Mouse (Mus musculus): ENCODE results near the gene Enah. TPM values are rescaled to one million over a fixed set of nuclear protein-coding genes. Genes with fewer than 3 reads are reported as not detected.

The Enah gene
- polyA plus RNA-seq, 1 experiment from 2014 or later = 30.6 TPM

DNA sequence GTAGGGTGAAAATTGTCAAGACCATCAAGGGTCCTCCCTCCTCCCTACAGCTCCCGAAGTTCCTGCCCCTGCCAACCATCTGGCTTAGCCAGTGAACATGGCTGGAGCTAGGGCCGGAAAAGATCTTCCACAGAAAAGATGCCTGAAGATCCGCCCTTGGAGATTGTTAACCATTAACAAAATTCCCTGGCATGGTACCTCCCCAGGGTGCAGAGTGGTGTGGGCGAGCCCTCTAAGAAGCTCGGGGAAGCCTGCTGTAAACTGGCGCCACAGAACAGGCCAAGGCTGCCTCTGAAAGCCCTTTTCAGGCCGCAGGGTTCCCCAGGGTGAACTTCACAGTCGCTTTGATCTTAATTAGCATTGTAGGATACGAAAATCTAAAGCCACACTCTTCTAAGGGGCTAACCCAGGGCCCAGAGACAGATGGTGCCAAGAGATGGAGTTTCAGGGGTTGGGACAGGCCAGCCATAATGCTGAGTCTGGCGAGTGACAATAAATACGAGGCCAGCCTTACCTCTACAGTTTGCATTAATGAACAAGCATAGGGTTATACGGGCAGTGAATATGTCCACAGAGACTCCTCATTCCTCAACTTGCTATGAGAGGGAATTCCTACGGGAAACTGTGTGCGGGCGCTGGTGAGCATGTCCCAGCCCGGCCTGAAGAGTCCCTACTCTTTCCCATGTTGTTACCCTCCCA is 157.0 kb downstream of the Enah start:
- 61% methylated on average over 16 of the region's 16 CpGs for WGBS
- Histone ChIP-seq H3K9me3 (no peaks in the 10 kb centered on the region), H3K4me1 (peaks cover 22% of the 10 kb centered on the region), H3K27me3 (replicated peaks; ENCODE audit: low read depth, poor library complexity, severe bottlenecking) (no peaks in the 10 kb centered on the region), H3K27ac (replicated peaks) (no peak overlapping the region), H3K36me3 (replicated peaks) (no peaks in the 10 kb centered on the region), H3K4me3 (no peak overlapping the region)
- DNase-seq (ENCODE audit: low spot score) = no peak

DNA sequence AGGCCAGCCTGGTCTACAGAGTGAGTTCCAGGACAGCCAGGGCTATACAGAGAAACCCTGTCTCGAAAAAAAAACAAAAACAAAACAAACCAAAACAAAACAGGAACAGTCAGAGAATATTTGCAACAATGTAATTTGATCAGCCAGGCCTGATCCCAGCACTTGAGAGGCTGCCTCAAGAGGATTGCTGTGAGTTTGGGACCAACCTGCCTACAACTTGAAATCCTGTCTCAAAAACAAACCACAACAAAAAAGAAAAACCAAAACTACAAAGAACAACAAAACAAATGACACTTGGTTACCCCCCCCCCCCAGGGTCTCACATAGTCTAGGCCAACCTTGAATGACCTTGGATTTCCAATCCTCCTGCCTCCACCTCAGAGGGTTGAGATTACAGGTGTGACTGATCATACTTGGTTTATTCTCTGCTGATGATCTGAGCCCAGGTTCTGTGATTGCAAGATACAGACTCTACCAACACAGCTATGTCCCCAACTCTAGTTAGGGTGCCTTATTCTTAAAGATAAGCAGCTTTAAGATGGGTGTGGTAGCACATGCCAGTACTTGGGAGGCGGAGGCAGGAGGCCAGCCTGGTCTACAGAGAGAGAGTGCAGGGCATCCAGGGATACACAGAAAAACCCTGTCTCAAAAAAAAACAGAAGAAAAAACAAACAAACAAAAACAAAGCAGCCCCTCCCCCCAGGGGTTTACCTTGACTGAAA is 158.4 kb downstream of the Enah start:
- Histone ChIP-seq H3K36me3 (replicated peaks) (no peaks in the 10 kb centered on the region), H3K27me3 (replicated peaks; ENCODE audit: low read depth, poor library complexity, severe bottlenecking) (no peaks in the 10 kb centered on the region), H3K27ac (replicated peaks) (no peak overlapping the region), H3K9me3 (no peaks in the 10 kb centered on the region), H3K4me1 (peaks cover 22% of the 10 kb centered on the region), H3K4me3 (no peak overlapping the region)
- 79% methylated on average over 2 of the region's 2 CpGs for WGBS
- DNase-seq (ENCODE audit: low spot score) = no peak

DNA sequence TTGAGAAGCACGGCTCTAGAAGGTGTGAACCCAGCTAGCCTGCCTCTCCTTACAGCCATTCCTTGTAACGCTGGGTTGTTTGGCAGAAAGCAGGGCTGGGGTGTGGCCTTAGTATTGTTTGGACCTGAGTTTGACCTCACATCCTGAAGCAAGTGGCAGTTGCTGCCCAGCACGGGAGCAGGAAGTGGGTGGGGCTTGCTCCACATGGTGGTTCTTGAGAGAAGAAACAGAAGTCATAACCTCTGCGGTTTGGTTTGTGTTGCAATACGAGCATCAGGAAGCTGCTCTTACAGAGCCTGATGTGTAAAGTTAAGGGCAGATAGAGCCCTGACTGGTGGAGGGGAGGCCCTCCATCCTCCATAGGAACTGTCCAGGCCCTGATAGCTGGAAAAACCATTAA is 159.1 kb downstream of the Enah start:
- WGBS = 26% methylated on average over 5 of the region's 5 CpGs

DNA sequence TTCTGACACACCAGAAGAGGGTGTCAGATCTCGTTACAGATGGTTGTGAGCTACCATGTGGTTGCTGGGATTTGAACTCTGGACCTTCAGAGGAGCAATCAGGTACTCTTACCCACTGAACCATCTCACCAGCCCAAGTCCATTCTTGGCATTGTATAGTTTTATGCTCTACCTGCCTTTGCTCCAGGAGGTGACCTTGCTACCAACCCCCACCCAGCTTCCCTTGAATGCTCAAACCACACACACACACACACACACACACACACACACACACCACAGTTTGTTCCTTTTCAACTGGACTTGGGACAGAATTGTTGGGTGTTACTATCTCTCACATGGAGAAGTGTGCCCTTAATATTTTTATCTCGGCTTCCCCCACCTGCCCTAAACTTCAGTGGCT is 163.5 kb downstream of the Enah start:
- no peaks in the 10 kb centered on the region for H3K36me3 ChIP-seq (replicated peaks)
- 84% methylated on average over 2 of the region's 2 CpGs for WGBS
- no peak overlapping the region for H3K4me3 ChIP-seq
- H3K27me3 ChIP-seq (replicated peaks; ENCODE audit: low read depth, poor library complexity, severe bottlenecking) = peaks cover 9% of the 10 kb centered on the region
- H3K9me3 ChIP-seq = no peaks in the 10 kb centered on the region
- DNase-seq (ENCODE audit: low spot score) = no peak
- H3K4me1 ChIP-seq = peaks cover 21% of the 10 kb centered on the region
- no peak overlapping the region for H3K27ac ChIP-seq (replicated peaks)

More for the DNA sequence above, 159.1 kb downstream of the Enah start:
- no peaks in the 10 kb centered on the region for H3K36me3 ChIP-seq (replicated peaks)
- no peak overlapping the region for H3K4me3 ChIP-seq
- DNase-seq (ENCODE audit: low spot score) = peak; percentile 72
- no peaks in the 10 kb centered on the region for H3K27me3 ChIP-seq (replicated peaks; ENCODE audit: low read depth, poor library complexity, severe bottlenecking)
- peak overlapping the region; percentile 66 for H3K27ac ChIP-seq (replicated peaks)
- H3K4me1 ChIP-seq = peaks cover 22% of the 10 kb centered on the region
- no peaks in the 10 kb centered on the region for H3K9me3 ChIP-seq

DNA sequence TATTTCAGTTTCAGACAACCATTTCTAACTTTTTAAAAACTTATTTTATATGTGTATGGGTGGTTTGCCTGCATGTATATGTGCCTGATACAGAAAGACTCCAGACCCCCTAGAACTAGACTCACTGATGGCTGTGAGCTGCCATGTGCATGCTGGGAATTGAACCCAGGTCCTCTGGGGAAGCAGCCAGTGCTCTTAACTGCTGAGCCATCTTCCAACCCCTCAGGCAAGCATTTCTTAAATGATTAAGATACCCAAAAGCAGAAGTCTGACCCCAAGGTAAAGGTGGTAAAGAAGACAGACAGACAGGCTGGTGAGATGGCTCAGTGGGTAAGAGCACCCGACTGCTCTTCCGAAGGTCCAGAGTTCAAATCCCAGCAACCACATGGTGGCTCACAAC is 165.0 kb downstream of the Enah start:
- DNase-seq (ENCODE audit: low spot score) = no peak
- no peak overlapping the region for H3K27ac ChIP-seq (replicated peaks)
- peaks cover 15% of the 10 kb centered on the region for H3K4me1 ChIP-seq
- H3K27me3 ChIP-seq (replicated peaks; ENCODE audit: low read depth, poor library complexity, severe bottlenecking) = peaks cover 9% of the 10 kb centered on the region
- H3K4me3 ChIP-seq = no peak overlapping the region
- no peaks in the 10 kb centered on the region for H3K9me3 ChIP-seq
- no peaks in the 10 kb centered on the region for H3K36me3 ChIP-seq (replicated peaks)
- 96% methylated on average over 2 of the region's 2 CpGs for WGBS

DNA sequence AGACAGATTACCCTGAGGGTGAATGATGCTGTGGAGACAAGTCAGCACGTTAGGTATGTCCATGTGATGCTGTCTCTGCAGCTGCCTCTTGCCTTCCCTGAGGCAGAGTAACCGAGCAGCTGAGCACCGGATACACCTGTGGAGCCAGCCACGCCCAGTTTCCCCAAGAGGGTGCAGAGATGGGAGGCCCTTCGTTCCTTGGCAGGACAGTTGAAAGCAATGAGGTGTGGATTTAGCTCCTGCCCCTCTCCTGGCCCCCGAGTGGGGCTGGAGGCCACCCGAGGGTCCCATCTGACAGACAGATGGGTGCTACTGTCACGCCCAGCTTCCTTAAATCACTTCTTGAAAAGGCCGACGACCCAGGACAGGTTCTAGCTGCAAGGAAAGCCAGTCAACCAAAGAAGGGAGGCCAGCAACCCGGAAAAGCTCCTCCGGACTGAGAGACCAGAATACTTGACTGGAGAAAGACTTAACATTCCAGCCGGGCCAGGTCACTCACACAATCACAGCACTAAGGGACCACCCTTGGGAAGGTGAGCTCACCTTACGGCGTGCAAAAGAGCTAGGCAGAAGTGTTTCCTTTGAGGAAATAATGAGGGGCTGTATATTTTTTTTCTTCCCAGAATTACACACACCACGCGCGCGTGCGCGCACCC is 166.6 kb downstream of the Enah start:
- no peaks in the 10 kb centered on the region for H3K9me3 ChIP-seq

DNA sequence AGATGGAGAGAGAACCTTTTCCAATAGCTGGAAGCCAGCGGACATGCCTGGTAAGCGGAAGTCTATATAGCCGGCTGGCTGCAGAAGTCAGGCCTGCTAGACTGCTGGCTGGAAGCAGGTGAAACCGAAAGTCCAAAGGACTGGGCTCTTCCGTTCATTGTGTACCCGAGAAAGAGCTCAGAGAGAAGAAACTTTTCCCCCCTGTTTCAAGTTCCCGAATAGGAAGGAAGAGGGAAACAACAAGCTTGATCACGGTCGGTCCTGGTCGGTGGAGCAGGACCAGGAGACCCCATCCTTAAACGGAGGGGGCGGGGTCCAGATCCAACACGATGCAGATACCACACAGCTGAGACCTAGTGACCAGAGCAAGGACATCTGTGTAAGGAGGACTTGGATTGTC is 167.3 kb downstream of the Enah start:
- Histone ChIP-seq H3K27me3 (replicated peaks; ENCODE audit: low read depth, poor library complexity, severe bottlenecking) (peaks cover 9% of the 10 kb centered on the region), H3K4me3 (no peak overlapping the region; the same call in 1 of the 2 replicates), H3K36me3 (replicated peaks) (no peaks in the 10 kb centered on the region), H3K9me3 (no peaks in the 10 kb centered on the region), H3K27ac (replicated peaks) (no peak overlapping the region), H3K4me1 (peaks cover 17% of the 10 kb centered on the region)
- WGBS = 48% methylated on average over 13 of the region's 13 CpGs
- DNase-seq (ENCODE audit: low spot score) = no peak

More for the DNA sequence above, 166.6 kb downstream of the Enah start:
- DNase-seq (ENCODE audit: low spot score) = peak; percentile 35
- Histone ChIP-seq H3K4me1 (peaks cover 15% of the 10 kb centered on the region), H3K27me3 (replicated peaks; ENCODE audit: low read depth, poor library complexity, severe bottlenecking) (peaks cover 9% of the 10 kb centered on the region), H3K4me3 (peak overlapping the region; percentile 40), H3K27ac (replicated peaks) (no peak overlapping the region; the same call in 1 of the 2 replicates), H3K36me3 (replicated peaks) (no peaks in the 10 kb centered on the region)
- 10% methylated on average over 21 of the region's 21 CpGs for WGBS

DNA sequence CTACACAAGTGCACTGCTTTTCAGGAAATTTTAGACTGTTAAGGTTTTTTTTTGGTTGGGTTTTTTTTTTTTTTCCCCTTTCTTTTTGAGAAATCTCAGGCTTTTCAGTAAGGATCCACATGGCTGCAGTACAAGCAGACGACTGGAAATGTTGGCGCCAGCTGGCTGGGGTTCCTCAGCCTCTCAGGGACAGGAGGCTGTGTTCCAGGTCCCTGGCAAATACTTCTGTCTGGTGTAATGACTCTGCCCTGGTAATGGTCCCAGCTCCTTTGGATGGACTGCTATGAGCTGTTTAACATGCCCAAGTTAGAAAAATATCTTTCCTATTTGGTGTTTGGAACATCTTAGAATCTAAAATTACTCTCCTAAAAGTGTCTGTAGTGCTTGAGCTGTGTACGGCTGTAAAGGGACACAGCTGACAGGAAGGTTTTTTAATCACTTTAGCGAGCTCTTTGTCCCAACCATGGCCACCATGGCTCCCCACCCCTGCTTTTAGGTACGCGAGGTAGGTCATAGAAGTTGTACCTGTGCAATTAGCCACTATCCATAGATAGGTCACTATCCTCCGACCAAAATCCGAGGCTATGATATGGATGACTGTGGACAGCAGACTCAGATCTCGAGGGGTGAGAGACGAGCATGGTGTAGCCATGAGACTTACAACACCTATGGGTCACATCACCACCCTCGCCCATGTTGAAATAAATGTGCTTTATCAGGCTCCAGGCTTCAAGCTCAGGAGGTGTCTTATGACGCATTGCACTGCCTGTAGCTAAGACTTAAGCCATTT is 168.1 kb downstream of the Enah start:
- WGBS = 89% methylated on average over 12 of the region's 12 CpGs
- peaks cover 9% of the 10 kb centered on the region for H3K27me3 ChIP-seq (replicated peaks; ENCODE audit: low read depth, poor library complexity, severe bottlenecking)
- DNase-seq (ENCODE audit: low spot score) = no peak
- peaks cover 17% of the 10 kb centered on the region for H3K4me1 ChIP-seq
- no peak overlapping the region for H3K27ac ChIP-seq (replicated peaks)
- H3K36me3 ChIP-seq (replicated peaks) = no peaks in the 10 kb centered on the region
- no peaks in the 10 kb centered on the region for H3K9me3 ChIP-seq
- H3K4me3 ChIP-seq = no peak overlapping the region

DNA sequence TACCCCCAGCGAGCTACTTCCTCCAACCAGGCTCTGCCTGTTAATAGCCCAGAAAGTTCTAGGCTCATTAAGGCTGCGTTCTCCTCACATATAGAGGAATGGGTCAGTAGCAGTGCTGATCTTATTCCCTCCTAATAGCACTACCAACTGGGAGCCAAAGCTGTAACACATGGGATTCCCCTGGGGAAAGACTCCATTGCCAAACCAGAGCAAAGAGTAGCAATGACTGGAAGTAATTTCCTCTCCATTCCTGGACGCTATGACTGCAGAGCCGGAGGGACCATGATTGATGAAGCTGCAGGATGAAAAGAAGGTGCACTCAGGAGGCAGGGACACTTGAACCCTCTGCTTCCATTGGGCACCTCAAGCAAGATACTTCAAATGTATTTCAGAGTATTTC is 169.3 kb downstream of the Enah start:
- no peaks in the 10 kb centered on the region for H3K9me3 ChIP-seq
- no peaks in the 10 kb centered on the region for H3K36me3 ChIP-seq (replicated peaks)
- DNase-seq (ENCODE audit: low spot score) = no peak
- peaks cover 9% of the 10 kb centered on the region for H3K27me3 ChIP-seq (replicated peaks; ENCODE audit: low read depth, poor library complexity, severe bottlenecking)
- H3K4me3 ChIP-seq = no peak overlapping the region
- H3K4me1 ChIP-seq = peaks cover 17% of the 10 kb centered on the region
- H3K27ac ChIP-seq (replicated peaks) = no peak overlapping the region
- 68% methylated on average over 4 of the region's 4 CpGs for WGBS

DNA sequence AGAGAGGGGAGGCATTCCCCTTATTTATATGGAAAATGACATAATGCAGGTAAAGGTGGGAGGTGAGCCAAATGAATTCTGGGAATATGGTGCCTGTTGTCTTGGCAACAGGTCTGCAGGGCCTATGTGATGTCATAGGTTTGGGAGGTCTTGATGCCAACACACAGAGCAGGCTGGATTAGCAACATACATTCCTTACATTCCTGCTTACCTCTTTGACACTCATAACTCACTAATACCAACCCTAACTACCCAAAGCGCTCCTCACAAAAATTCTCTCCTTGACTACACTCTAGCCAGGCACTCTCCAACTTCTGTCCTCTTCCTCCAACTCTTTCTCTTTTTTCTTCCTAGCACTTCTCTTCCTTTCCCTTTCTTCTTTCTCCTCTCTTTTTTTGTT is 171.6 kb downstream of the Enah start:
- peaks cover 18% of the 10 kb centered on the region for H3K4me1 ChIP-seq
- DNase-seq (ENCODE audit: low spot score) = no peak
- peaks cover 7% of the 10 kb centered on the region for H3K27me3 ChIP-seq (replicated peaks; ENCODE audit: low read depth, poor library complexity, severe bottlenecking)
- no peaks in the 10 kb centered on the region for H3K9me3 ChIP-seq
- H3K4me3 ChIP-seq = no peak overlapping the region
- H3K36me3 ChIP-seq (replicated peaks) = no peaks in the 10 kb centered on the region
- no peak overlapping the region; the same call in 1 of the 2 replicates for H3K27ac ChIP-seq (replicated peaks)
- 87% methylated on average over 1 of the region's 1 CpGs for WGBS

DNA sequence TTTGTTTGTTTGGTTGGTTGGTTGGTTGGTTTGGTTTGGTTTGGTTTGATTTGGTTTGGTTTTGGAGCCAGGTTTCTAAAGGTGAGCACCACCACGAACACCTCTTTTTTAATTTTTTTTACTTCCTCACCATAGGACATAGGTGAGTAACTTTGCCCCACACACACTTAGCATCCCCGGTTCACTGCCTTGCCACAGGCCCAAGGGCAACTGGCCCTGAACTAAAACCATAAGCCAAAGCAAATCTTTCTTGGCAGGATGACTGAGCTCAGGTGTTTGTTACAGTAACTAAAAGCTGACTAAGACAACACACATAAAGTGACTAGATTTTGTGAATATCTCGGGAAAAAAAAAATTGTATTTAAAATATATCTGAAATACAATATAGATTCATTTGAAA is 172.4 kb downstream of the Enah start:
- Histone ChIP-seq H3K27ac (replicated peaks) (no peak overlapping the region), H3K4me3 (no peak overlapping the region), H3K9me3 (no peaks in the 10 kb centered on the region), H3K27me3 (replicated peaks; ENCODE audit: low read depth, poor library complexity, severe bottlenecking) (no peaks in the 10 kb centered on the region), H3K36me3 (replicated peaks) (no peaks in the 10 kb centered on the region), H3K4me1 (peaks cover 17% of the 10 kb centered on the region)
- 89% methylated on average over 3 of the region's 3 CpGs for WGBS
- no peak for DNase-seq (ENCODE audit: low spot score)
